Mouse (Mus musculus) myocyte (in vitro differentiated cells): ENCODE data around the gene Olfr267.

ENCODE experiments used
- E2F4 ChIP-seq: IDR thresholded peaks from one replicate; pipeline ENCODE4 v1.6.1; 2011; ENCODE audit warnings: mild to moderate bottlenecking, control low read depth, moderate library complexity; ENCODE audit not compliant: insufficient read depth
- MAX ChIP-seq: IDR thresholded peaks from one replicate; pipeline ENCODE4 v1.6.1; 2011; ENCODE audit warnings: low read depth, mild to moderate bottlenecking, control low read depth
- POLR2A ChIP-seq: IDR thresholded peaks from one replicate; pipeline ENCODE4 v1.6.1; 2011; ENCODE audit warnings: low read depth, mild to moderate bottlenecking, control low read depth, moderate library complexity; ENCODE audit not compliant: insufficient read length
- POLR2AphosphoS2 ChIP-seq: IDR thresholded peaks from one replicate; pipeline ENCODE4 v1.6.1; 2011; ENCODE audit warnings: low read depth, control low read depth; ENCODE audit not compliant: insufficient read length
- REST ChIP-seq: IDR thresholded peaks from one replicate; pipeline ENCODE4 v1.6.1; 2011; ENCODE audit warnings: mild to moderate bottlenecking, control low read depth, moderate library complexity; ENCODE audit not compliant: insufficient read depth, insufficient read length
- TCF3 ChIP-seq: IDR thresholded peaks from one replicate; pipeline ENCODE4 v1.6.1; 2011; ENCODE audit warnings: low read depth, control low read depth; ENCODE audit not compliant: insufficient read length
- USF1 ChIP-seq: IDR thresholded peaks from one replicate; pipeline ENCODE4 v1.6.1; 2011; ENCODE audit warnings: low read depth, mild to moderate bottlenecking, control low read depth, moderate library complexity

GRCm38 (mm10) chr4:58763417-58763816, 24.1 kb downstream of the Olfr267 start:
- no peak for TF ChIP-seq E2F4
- no peak for TF ChIP-seq POLR2A
- no peak for TF ChIP-seq POLR2AphosphoS2
- no peak for TF ChIP-seq MAX
- no peak for TF ChIP-seq TCF3
- no peak for TF ChIP-seq USF1
- no peak for TF ChIP-seq REST
